Mouse (Mus musculus) mouse trophoblast stem cell (cell line): ENCODE results near the gene Tnnt2.

Experiments
- in situ Hi-C, 2 experiments: fragments of 300-500 bp; cut with MseI, MboI; formaldehyde crosslinking; loops; 2 replicates in 1 of 2; 3 replicates in 1 of 2; pipeline ENCODE4 v1.15.1; 2025

The Tnnt2 gene

GRCm38 (mm10) chr1:135899991-135900515 is 63.9 kb downstream of the Tnnt2 start:
- in situ Hi-C loops, result no loop called here
